18 mouse cellular contexts compared by ENCODE assay signal in genomic region chr3:25147271-25147670, GRCm38 (mm10). TPM values are rescaled to one million over a fixed set of nuclear protein-coding genes. Genes with fewer than 3 reads are reported as not detected.
"Had no signal": no experiment of that assay in that cellular context is flagged by ENCODE, and none has a peak within 500 bp of the region (broad histone marks: within the 10 kb centered on the region; RNA-seq: fewer than 3 reads in every experiment).

No protein-coding gene starts in this region.

- H3K9me3 ChIP-seq: stomach, embryonic 15.5 days had no signal

- DNase-seq: retina, postnatal 1 day; right cerebral cortex, adult 18-20 months; right cerebral cortex, postnatal 14 days; right cerebral cortex, postnatal 25 days; right cerebral cortex, postnatal 4 days; spleen, adult 18-20 months; thymus, adult 18-20 months; thymus, adult 2 months; thymus, postnatal 14 days; thymus, postnatal 25 days; thymus, postnatal 36 days; thymus, postnatal 4 days had no signal

- H3K27me3 ChIP-seq: neural tube, embryonic 13.5 days; neural tube, embryonic 15.5 days; stomach, embryonic 15.5 days had no signal

- H3K4me2 ChIP-seq: neural tube, embryonic 13.5 days; neural tube, embryonic 15.5 days; stomach, embryonic 15.5 days had no signal

- H3K36me3 ChIP-seq: neural tube, embryonic 13.5 days; neural tube, embryonic 15.5 days; stomach, embryonic 15.5 days had no signal

- H3K4me1 ChIP-seq: stomach, embryonic 15.5 days had no signal

- H3K27ac ChIP-seq: neural tube, embryonic 13.5 days; neural tube, embryonic 15.5 days; stomach, embryonic 15.5 days; stomach, postnatal 0 days had no signal

- H3K9ac ChIP-seq: neural tube, embryonic 13.5 days; neural tube, embryonic 15.5 days; stomach, embryonic 15.5 days had no signal

- H3K4me3 ChIP-seq: neural tube, embryonic 13.5 days; neural tube, embryonic 15.5 days; stomach, embryonic 15.5 days had no signal

RNA-seq across cellular contexts. Expression of gene Naaladl2, which starts 3.2 kb away (rescaled TPM):
- total RNA-seq: neutrophil, adult 5-6 weeks had no signal
- polyA plus RNA-seq: spleen, adult 2 months had no signal
